Comparison of ENCODE assay signal across 36 mouse cellular contexts in the genomic region with DNA sequence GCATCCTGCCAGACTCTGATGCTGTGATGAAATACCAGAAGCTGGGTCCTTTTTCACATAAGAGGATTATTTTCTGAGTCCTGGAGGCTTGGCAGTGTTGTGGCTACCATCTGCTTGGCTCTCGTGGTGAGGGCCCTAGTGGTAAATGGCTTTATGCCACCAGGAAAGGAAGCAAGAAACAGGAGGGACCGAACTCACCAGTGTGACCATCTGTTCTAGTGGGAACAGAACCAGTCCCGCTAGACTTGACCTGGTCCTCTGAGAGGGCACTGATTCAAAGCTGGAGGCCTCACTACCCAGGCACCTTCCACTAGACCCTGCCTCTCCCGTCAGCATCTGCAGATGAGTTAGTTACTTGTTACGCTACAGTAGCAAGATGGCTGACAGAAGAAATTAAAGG. TPM values are rescaled to one million over a fixed set of nuclear protein-coding genes. Genes with fewer than 3 reads are reported as not detected.
A peak's percentile ranks its signal among the peaks of the same experiment; 100 is the strongest.
DNase-seq lines count a peak whose midpoint lies in the region; ATAC-seq and TF ChIP-seq lines count a peak whose summit lies in the region.
"Had no signal": no experiment of that assay in that cellular context is flagged by ENCODE, and none has a peak within 500 bp of the region (broad histone marks: within the 10 kb centered on the region; RNA-seq: fewer than 3 reads in every experiment).

No protein-coding gene starts in this region.

- H3K27ac ChIP-seq in hindbrain, postnatal 0 days = no peak overlapping the region
- H3K27ac ChIP-seq in hindbrain, embryonic 16.5 days (ENCODE audit: low read depth, low read length) = no peak overlapping the region
- H3K27ac ChIP-seq in cerebellum, adult 2 months (ENCODE audit: insufficient read depth, low read length) = peak overlapping the region; percentile 99
- H3K27ac ChIP-seq in midbrain, embryonic 16.5 days (ENCODE audit: low read length) = no peak overlapping the region; the same call in 1 of the 2 replicates
- H3K27ac ChIP-seq: forebrain, embryonic 13.5 days; heart, embryonic 15.5 days; hindbrain, embryonic 12.5 days; limb, embryonic 13.5 days; macrophage; neural tube, embryonic 12.5 days had no signal

- no peak for ATAC-seq in hindbrain, postnatal 0 days
- no peak for ATAC-seq in hindbrain, embryonic 16.5 days
- no peak for ATAC-seq in midbrain, embryonic 16.5 days
- ATAC-seq: CD4-positive, CD25-positive, alpha-beta regulatory T cell, adult 4 months; forebrain, embryonic 13.5 days; inflammation-experienced regulatory T-cells, adult 6 months; lung, postnatal 0 days had no signal

- TF ChIP-seq POLR2A in cerebellum, adult 2 months (IDR thresholded peaks at IDR 0.05; ENCODE audit: borderline replicate concordance, insufficient read depth, low read length) = 0 out of 2 replicates have a peak, but pooled peaks have one; percentile 6

- H3K4me2 ChIP-seq in hindbrain, postnatal 0 days (ENCODE audit: low read depth, low read length) = no peak overlapping the region
- H3K4me2 ChIP-seq in hindbrain, embryonic 16.5 days (ENCODE audit: low read length) = no peak overlapping the region
- no peak overlapping the region for H3K4me2 ChIP-seq in midbrain, embryonic 16.5 days (ENCODE audit: low read length)
- H3K4me2 ChIP-seq: forebrain, embryonic 13.5 days; heart, embryonic 15.5 days; hindbrain, embryonic 12.5 days; limb, embryonic 13.5 days; liver, embryonic 11.5 days; neural tube, embryonic 12.5 days had no signal

- H3K36me3 ChIP-seq in hindbrain, postnatal 0 days (ENCODE audit: insufficient read depth, low read length) = no peaks in the 10 kb centered on the region
- H3K36me3 ChIP-seq in hindbrain, embryonic 16.5 days (ENCODE audit: control insufficient read depth, insufficient read depth, low read length) = no peaks in the 10 kb centered on the region
- H3K36me3 ChIP-seq in midbrain, embryonic 16.5 days (ENCODE audit: control insufficient read depth, insufficient read depth, low read length) = no peaks in the 10 kb centered on the region
- H3K36me3 ChIP-seq: heart, embryonic 15.5 days; hindbrain, embryonic 12.5 days; limb, embryonic 13.5 days; neural tube, embryonic 12.5 days had no signal

- H3K9me3 ChIP-seq in hindbrain, postnatal 0 days (ENCODE audit: low read length) = no peaks in the 10 kb centered on the region
- H3K9me3 ChIP-seq in hindbrain, embryonic 16.5 days (ENCODE audit: control insufficient read depth, low read length) = 0 out of 2 replicates have a peak, but pooled peaks cover 4% of the 10 kb centered on the region
- H3K9me3 ChIP-seq in midbrain, embryonic 16.5 days (replicated peaks; ENCODE audit: control insufficient read depth, low read length, poor library complexity, severe bottlenecking) = no peaks in the 10 kb centered on the region
- H3K9me3 ChIP-seq: forebrain, embryonic 13.5 days; heart, embryonic 15.5 days; hindbrain, embryonic 12.5 days; limb, embryonic 13.5 days; neural tube, embryonic 12.5 days had no signal

- TF ChIP-seq CTCF in hindbrain, postnatal 0 days (IDR thresholded peaks at IDR 0.05; ENCODE audit: low read depth) = no peak
- no peak for TF ChIP-seq CTCF in cerebellum, adult 2 months (IDR thresholded peaks at IDR 0.05; ENCODE audit: borderline replicate concordance, insufficient read depth, low read depth, low read length)

- 52% methylated on average over 5 of the region's 5 CpGs for WGBS in hindbrain, postnatal 0 days
- WGBS in hindbrain, embryonic 16.5 days = 63% methylated on average over 5 of the region's 5 CpGs
- 6% methylated on average over 5 of the region's 5 CpGs for WGBS in cerebellum, adult 2 months
- WGBS in midbrain, embryonic 16.5 days = 63% methylated on average over 5 of the region's 5 CpGs

- H3K4me1 ChIP-seq in hindbrain, postnatal 0 days (ENCODE audit: insufficient read depth, low read length) = no peaks in the 10 kb centered on the region; the same call in 1 of the 2 replicates
- peaks cover 3% of the 10 kb centered on the region for H3K4me1 ChIP-seq in hindbrain, embryonic 16.5 days (ENCODE audit: control insufficient read depth, insufficient read depth, low read depth, low read length)
- H3K4me1 ChIP-seq in cerebellum, adult 2 months (ENCODE audit: control insufficient read depth, insufficient read depth, low read length) = peaks cover 52% of the 10 kb centered on the region
- H3K4me1 ChIP-seq in midbrain, embryonic 16.5 days (ENCODE audit: control insufficient read depth, insufficient read depth, low read length) = peaks cover 4% of the 10 kb centered on the region; the same call in 1 of the 2 replicates
- H3K4me1 ChIP-seq: forebrain, embryonic 13.5 days; heart, embryonic 15.5 days; neural tube, embryonic 12.5 days had no signal

- H3K4me3 ChIP-seq in hindbrain, postnatal 0 days (ENCODE audit: low read length) = no peak overlapping the region
- no peak overlapping the region for H3K4me3 ChIP-seq in hindbrain, embryonic 16.5 days (ENCODE audit: low read length)
- no peak overlapping the region for H3K4me3 ChIP-seq in cerebellum, adult 2 months (replicated peaks; ENCODE audit: insufficient read depth, low read depth, low read length)
- H3K4me3 ChIP-seq in midbrain, embryonic 16.5 days (ENCODE audit: low read depth, low read length) = no peak overlapping the region
- H3K4me3 ChIP-seq: forebrain, embryonic 13.5 days; heart, embryonic 15.5 days; hindbrain, embryonic 12.5 days; limb, embryonic 13.5 days; myocyte; neural tube, embryonic 12.5 days had no signal

- H3K9ac ChIP-seq in hindbrain, postnatal 0 days (replicated peaks; ENCODE audit: low read length) = no peak overlapping the region
- H3K9ac ChIP-seq in hindbrain, embryonic 16.5 days (ENCODE audit: low read depth, low read length) = no peak overlapping the region
- no peak overlapping the region for H3K9ac ChIP-seq in midbrain, embryonic 16.5 days (ENCODE audit: low read depth, low read length)
- H3K9ac ChIP-seq: forebrain, embryonic 13.5 days; heart, embryonic 15.5 days; hindbrain, embryonic 12.5 days; limb, embryonic 13.5 days; neural tube, embryonic 12.5 days had no signal

- DNase-seq in hindbrain, postnatal 0 days (ENCODE audit: low spot score) = peak; percentile 25
- DNase-seq in brain, adult 2 months (ENCODE audit: low read depth, low spot score) = peak; percentile 99
- DNase-seq in cerebellum, adult 2 months = peak; percentile 90 to 96
- peak; percentile 76 to 86 for DNase-seq in cerebellum, postnatal 14 days
- no peak for DNase-seq in lung, adult 18-20 months
- no peak for DNase-seq in lung, postnatal 10 days
- DNase-seq: adrenal gland, postnatal 14 days; gastrocnemius, postnatal 14 days; kidney, adult 11 months; kidney, postnatal 14 days; layer of hippocampus, adult 9-11 months; right cerebral cortex, postnatal 14 days had no signal

- H3K27me3 ChIP-seq in hindbrain, postnatal 0 days (ENCODE audit: insufficient read depth, low read length) = no peaks in the 10 kb centered on the region
- no peaks in the 10 kb centered on the region for H3K27me3 ChIP-seq in hindbrain, embryonic 16.5 days (replicated peaks; ENCODE audit: control insufficient read depth, insufficient read depth, low read length)
- H3K27me3 ChIP-seq in cerebellum, adult 2 months (ENCODE audit: control insufficient read depth, insufficient read depth, low read length) = no peaks in the 10 kb centered on the region
- H3K27me3 ChIP-seq in midbrain, embryonic 16.5 days (ENCODE audit: control insufficient read depth, insufficient read depth, low read depth, low read length) = no peaks in the 10 kb centered on the region; the same call in 1 of the 2 replicates
- H3K27me3 ChIP-seq: forebrain, embryonic 13.5 days; hindbrain, embryonic 12.5 days; limb, embryonic 13.5 days; neural tube, embryonic 12.5 days had no signal

RNA-seq across cellular contexts. Expression of a gene that starts 33.0 kb away (rescaled TPM):
- total RNA-seq in hindbrain, postnatal 0 days (2014; rRNA removed) = 4.8 and 9.7 TPM in 2 replicates
- 0.91 and 1.6 TPM in 2 replicates for polyA plus RNA-seq in hindbrain, postnatal 0 days (2015; fragmentation: Nextera tagmentation; extraction: Ambion mirVana)
- polyA plus RNA-seq in hindbrain, embryonic 16.5 days (2015; fragmentation: Nextera tagmentation; extraction: Ambion mirVana) = 1.2 and 1.6 TPM in 2 replicates
- 2.2 and 3.0 TPM in 2 replicates for polyA plus RNA-seq in cerebellum, adult 2 months (2012; rRNA removed)
- 1.2 and 1.3 TPM in 2 replicates for polyA plus RNA-seq in midbrain, embryonic 16.5 days (2015; fragmentation: Nextera tagmentation; extraction: Ambion mirVana)
- polyA plus RNA-seq: CD4-positive, CD25-positive, alpha-beta regulatory T cell, adult 4 months had no signal

RNA-seq across cellular contexts. Expression of a gene that starts 41.3 kb away (rescaled TPM):
- total RNA-seq in hindbrain, postnatal 0 days (2014; rRNA removed) = not detected in 2 replicates
- not detected in 2 replicates for polyA plus RNA-seq in hindbrain, postnatal 0 days (2015; fragmentation: Nextera tagmentation; extraction: Ambion mirVana)
- polyA plus RNA-seq in hindbrain, embryonic 16.5 days (2015; fragmentation: Nextera tagmentation; extraction: Ambion mirVana) = not detected in 2 replicates
- 0.29 and 0.39 TPM in 2 replicates for polyA plus RNA-seq in cerebellum, adult 2 months (2012; rRNA removed)
- polyA plus RNA-seq in midbrain, embryonic 16.5 days (2015; fragmentation: Nextera tagmentation; extraction: Ambion mirVana) = not detected in 2 replicates
- total RNA-seq: adrenal gland, postnatal 14 days; gastrocnemius, postnatal 14 days; granulocyte monocyte progenitor cell, adult 5-6 weeks; heart, postnatal 25 days; left cerebral cortex, adult 18-20 months; left cerebral cortex, postnatal 14 days; midbrain, postnatal 0 days had no signal
- polyA plus RNA-seq: CD4-positive, CD25-positive, alpha-beta regulatory T cell, adult 4 months; embryonic facial prominence, embryonic 11.5 days; forebrain, embryonic 13.5 days; heart, embryonic 15.5 days; hindbrain, embryonic 12.5 days; inflammation-experienced regulatory T-cells, adult 6 months; kidney, embryonic 14.5 days; limb, embryonic 13.5 days; liver, embryonic 11.5 days; liver, embryonic 16.5 days; lung, postnatal 0 days; macrophage; midbrain, postnatal 0 days; myocyte; neural tube, embryonic 12.5 days; small intestine, adult 2 months; stomach, embryonic 14.5 days; urinary bladder, adult 2 months had no signal

RNA-seq across cellular contexts. Expression of a gene that starts 52.4 kb away (rescaled TPM):
- total RNA-seq in hindbrain, postnatal 0 days (2014; rRNA removed) = 11.7 and 12.0 TPM in 2 replicates
- 8.6 and 8.7 TPM in 2 replicates for polyA plus RNA-seq in hindbrain, postnatal 0 days (2015; fragmentation: Nextera tagmentation; extraction: Ambion mirVana)
- 10.9 and 11.1 TPM in 2 replicates for polyA plus RNA-seq in hindbrain, embryonic 16.5 days (2015; fragmentation: Nextera tagmentation; extraction: Ambion mirVana)
- 15.3 and 16.1 TPM in 2 replicates for polyA plus RNA-seq in cerebellum, adult 2 months (2012; rRNA removed)
- polyA plus RNA-seq in midbrain, embryonic 16.5 days (2015; fragmentation: Nextera tagmentation; extraction: Ambion mirVana) = 9.4 and 10.9 TPM in 2 replicates

Comparison
In these comparisons a context has a peak if more than half of its experiments do, and no peak if none do; other contexts are left out.
1. DNase-seq: peak in hindbrain, postnatal 0 days (single experiment), brain, adult 2 months (single experiment), cerebellum, adult 2 months (2 of 2) and cerebellum, postnatal 14 days (2 of 2); none in lung, adult 18-20 months (0 of 2) and lung, postnatal 10 days (single experiment).